Mouse (Mus musculus): Measurements from ENCODE around the gene 1110002E22Rik. TPM values are rescaled to one million over a fixed set of nuclear protein-coding genes. Genes with fewer than 3 reads are reported as not detected.

Gene 1110002E22Rik
- total and polyA plus RNA-seq, 3 experiments: under 0.01 to 0.03 TPM; not detected in 1

DNA sequence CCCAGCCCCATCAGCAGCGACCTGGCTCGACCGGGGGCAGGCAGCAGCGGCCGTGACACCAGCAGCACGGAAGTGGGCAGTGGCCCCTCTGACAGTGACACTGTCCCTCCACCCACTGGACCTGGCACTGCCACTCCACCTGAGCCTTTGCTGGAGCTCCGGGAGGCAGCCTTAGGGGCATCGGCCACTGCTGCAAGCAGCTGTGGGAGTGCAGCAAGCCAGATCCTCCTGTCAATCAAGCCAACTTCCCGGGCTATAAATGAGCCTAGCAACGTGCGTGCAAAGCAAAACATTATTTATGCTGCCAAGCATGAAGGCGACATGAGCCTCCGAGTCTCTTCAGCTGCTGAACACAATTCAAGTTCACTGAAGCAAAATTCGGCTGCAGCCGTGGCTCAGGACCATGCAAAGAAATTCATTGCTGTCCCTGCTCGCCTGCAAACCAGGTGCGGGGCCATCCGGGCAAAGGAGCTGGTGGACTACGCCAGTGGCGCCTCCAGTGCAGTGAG, 1.6 kb downstream of the 1110002E22Rik start:
- H3K27me3 ChIP-seq (ENCODE audit: control insufficient read depth in 1 of 2, insufficient read depth in 2 of 2, low read length in 2 of 2): no peaks in the 10 kb centered on the region
- H3K9me3 ChIP-seq (replicated peaks; ENCODE audit: insufficient read depth, low read length): no peaks in the 10 kb centered on the region
- TF ChIP-seq TAL1 (IDR thresholded peaks at IDR 0.05; ENCODE audit: low read length): no peak
- no peak for TF ChIP-seq MAX (IDR thresholded peaks at IDR 0.05; ENCODE audit: low read length)
- no peak for TF ChIP-seq E2F4 (IDR thresholded peaks at IDR 0.05; ENCODE audit: borderline replicate concordance, low read depth, low read length)
- TF ChIP-seq TBP (IDR thresholded peaks at IDR 0.05; ENCODE audit: low read depth, low read length): no peak
- no peak for TF ChIP-seq MAFK (IDR thresholded peaks at IDR 0.05; ENCODE audit: borderline replicate concordance, low read depth, low read length)
- no peak for TF ChIP-seq MAZ (IDR thresholded peaks at IDR 0.05; ENCODE audit: low read depth, low read length)
- no peak for TF ChIP-seq RAD21 (IDR thresholded peaks at IDR 0.05; ENCODE audit: low read depth, low read length)
- TF ChIP-seq CHD2 (IDR thresholded peaks at IDR 0.05; ENCODE audit: low read length): no peak
- TF ChIP-seq MYC (IDR thresholded peaks at IDR 0.05; ENCODE audit: low read depth, low read length): no peak
- TF ChIP-seq EP300 (IDR thresholded peaks at IDR 0.05; ENCODE audit: low read depth in 1 of 2, low read length in 2 of 2): no peak
- TF ChIP-seq MXI1 (IDR thresholded peaks at IDR 0.05; ENCODE audit: low read depth, low read length): no peak
- no peak for TF ChIP-seq ETS1 (IDR thresholded peaks at IDR 0.05; ENCODE audit: low read depth, low read length)
- TF ChIP-seq MEF2A (IDR thresholded peaks at IDR 0.05; ENCODE audit: extremely low read depth, insufficient replicate concordance, low read depth, low read length, poor library complexity, severe bottlenecking): no peak
- TF ChIP-seq KAT2A (conservative IDR thresholded peaks at IDR 0.05; ENCODE audit: low read depth, low read length): no peak
- no peak for TF ChIP-seq ZC3H11A (IDR thresholded peaks at IDR 0.05; ENCODE audit: low read depth, low read length)
- no peak for TF ChIP-seq BHLHE40 (IDR thresholded peaks at IDR 0.05; ENCODE audit: borderline replicate concordance, low read depth, low read length)
- no peak for TF ChIP-seq CHD1 (IDR thresholded peaks at IDR 0.05; ENCODE audit: low read depth, low read length)
- peaks cover 2 to 4% of the 10 kb centered on the region in 2 experiments; a peak in 3 of 4 replicates for H3K4me1 ChIP-seq (ENCODE audit: control insufficient read depth in 1 of 2, insufficient read depth in 2 of 2, low read length in 2 of 2)
- no peak overlapping the region for H3K4me3 ChIP-seq (ENCODE audit: control insufficient read depth in 1 of 2, insufficient read depth in 1 of 2, low read depth in 2 of 2, low read length in 2 of 2)
- no peak overlapping the region for H3K9ac ChIP-seq (ENCODE audit: control insufficient read depth, low read depth, low read length, poor library complexity, severe bottlenecking)
- DNase-seq (ENCODE audit: low read depth, low spot score): no peak
- no peak overlapping the region for H3K27ac ChIP-seq (ENCODE audit: control insufficient read depth, low read depth, low read length)
- no peaks in the 10 kb centered on the region for H3K79me2 ChIP-seq (ENCODE audit: control insufficient read depth, insufficient read depth, low read length, poor library complexity)
- peaks cover 0 to 7% of the 10 kb centered on the region in 2 experiments; a peak in 2 of 4 replicates for H3K36me3 ChIP-seq (ENCODE audit: control insufficient read depth in 1 of 2, insufficient read depth in 2 of 2, low read length in 2 of 2)

- Histone ChIP-seq H3K27me3 (ENCODE audit: control insufficient read depth in 1 of 2, insufficient read depth in 2 of 2, low read length in 2 of 2) (no peaks in the 10 kb centered on the region), H3K36me3 (ENCODE audit: control insufficient read depth in 1 of 2, insufficient read depth in 2 of 2, low read length in 2 of 2) (no peaks in the 10 kb centered on the region), H3K4me1 (ENCODE audit: control insufficient read depth in 1 of 2, insufficient read depth in 2 of 2, low read length in 2 of 2) (no peaks in the 10 kb centered on the region), H3K27ac (ENCODE audit: control insufficient read depth, low read depth, low read length) (no peak within 1 kb of the TSS), H3K79me2 (ENCODE audit: control insufficient read depth, insufficient read depth, low read length, poor library complexity) (no peaks in the 10 kb centered on the region), H3K9ac (ENCODE audit: control insufficient read depth, low read depth, low read length, poor library complexity, severe bottlenecking) (no peak within 1 kb of the TSS), H3K9me3 (replicated peaks; ENCODE audit: insufficient read depth, low read length) (no peaks in the 10 kb centered on the region), H3K4me3 (ENCODE audit: control insufficient read depth in 1 of 2, insufficient read depth in 1 of 2, low read depth in 2 of 2, low read length in 2 of 2) (no peak within 1 kb of the TSS)
- TF ChIP-seq KAT2A (conservative IDR thresholded peaks at IDR 0.05; ENCODE audit: low read depth, low read length) (no peak), POLR2AphosphoS5 (IDR thresholded peaks at IDR 0.05; ENCODE audit: borderline replicate concordance, low read depth, low read length) (no peak), TAL1 (IDR thresholded peaks at IDR 0.05; ENCODE audit: low read length) (no peak), HCFC1 (IDR thresholded peaks at IDR 0.05; ENCODE audit: low read depth, low read length) (no peak), JUND (IDR thresholded peaks at IDR 0.05; ENCODE audit: low read depth, low read length) (no peak), NRF1 (IDR thresholded peaks at IDR 0.05; ENCODE audit: insufficient read depth, low read depth, low read length, poor library complexity, severe bottlenecking) (no peak), CHD2 (IDR thresholded peaks at IDR 0.05; ENCODE audit: low read length) (no peak), ZNF384 (IDR thresholded peaks at IDR 0.05; ENCODE audit: low read depth, low read length) (no peak), MAZ (IDR thresholded peaks at IDR 0.05; ENCODE audit: low read depth, low read length) (no peak), MAFK (IDR thresholded peaks at IDR 0.05; ENCODE audit: borderline replicate concordance, low read depth, low read length) (no peak), NELFE (IDR thresholded peaks at IDR 0.05; ENCODE audit: low read depth, low read length) (no peak), RCOR1 (IDR thresholded peaks at IDR 0.05; ENCODE audit: low read depth, low read length) (no peak), CTCF (IDR thresholded peaks at IDR 0.05 in 2 of 3, conservative IDR thresholded peaks at IDR 0.05 in 1 of 3; ENCODE audit: control insufficient read depth in 1 of 3, insufficient read depth in 1 of 3, low read depth in 2 of 3, low read length in 3 of 3, poor library complexity in 1 of 3, severe bottlenecking in 1 of 3) (no peak), ELF1 (IDR thresholded peaks at IDR 0.05; ENCODE audit: low read depth, low read length) (no peak), USF2 (IDR thresholded peaks at IDR 0.05; ENCODE audit: borderline replicate concordance in 1 of 2, insufficient read depth in 1 of 2, low read depth in 1 of 2, low read length in 2 of 2) (no peak), ZKSCAN1 (IDR thresholded peaks at IDR 0.05; ENCODE audit: low read depth, low read length) (no peak), POLR2A (IDR thresholded peaks at IDR 0.05; ENCODE audit: control insufficient read depth in 1 of 2, insufficient read depth in 1 of 2, low read depth in 1 of 2, low read length in 2 of 2, poor library complexity in 1 of 2) (no peak)
- DNase-seq (ENCODE audit: low read depth, low spot score): no peak
Observed at GRCm38 (mm10) chr3:138067288-138067687, 2.4 kb downstream of the 1110002E22Rik start, which contains the start of gene Gm5105. Gene Gm5105, minus strand, starts transcription at chr3:138067388.

Measured in MEL (cell line).